Mouse (Mus musculus) heart, postnatal 0 days (tissue): ENCODE results near the gene Vmn2r52. TPM values are rescaled to one million over a fixed set of nuclear protein-coding genes. Genes with fewer than 3 reads are reported as not detected.
"Not testable (repeated sequence)": the region's sequence is repeated elsewhere in the genome, so short reads cannot be mapped to it uniquely, and the experiment has no call there.

ENCODE experiments used
- ATAC-seq: fragments of 200-750 bp; cut with Nextera tagmentation; 2 replicates; pipeline ENCODE4 v1.8.0; 2017; ENCODE audit warnings: low read depth, moderate number of reproducible peaks, moderate library complexity; ENCODE audit not compliant: insufficient read depth
- DNase-seq: peaks from one replicate; pipeline ENCODE4 v3.0.0-alpha.2; 2016; ENCODE audit warnings: low spot score
- H3K27ac ChIP-seq: fragments of 300-500 bp; sonication (generic); 2 replicates; pipeline ENCODE4 v1.5.1; 2014; ENCODE audit warnings: low read depth, mild to moderate bottlenecking
- H3K27me3 ChIP-seq: fragments of 300-500 bp; sonication (generic); 2 replicates; pipeline ENCODE4 v1.6.1; 2014; ENCODE audit warnings: low read length, mixed read lengths; ENCODE audit not compliant: control insufficient read depth, insufficient read depth
- H3K36me3 ChIP-seq: fragments of 300-500 bp; sonication (generic); replicated peaks from 2 replicates; pipeline ENCODE4 v1.6.1; 2014; ENCODE audit warnings: low read length, mixed read lengths; ENCODE audit not compliant: control insufficient read depth, insufficient read depth
- H3K4me1 ChIP-seq: fragments of 300-500 bp; sonication (generic); 2 replicates; pipeline ENCODE4 v1.6.1; 2014; ENCODE audit warnings: antibody characterized with exemption; ENCODE audit not compliant: control insufficient read depth, insufficient read depth
- H3K4me2 ChIP-seq: fragments of 300-500 bp; sonication (generic); 2 replicates; pipeline ENCODE4 v1.6.1; 2014; ENCODE audit warnings: low read depth, mild to moderate bottlenecking, low read length, moderate library complexity
- H3K4me3 ChIP-seq: fragments of 300-500 bp; sonication (generic); 2 replicates; pipeline ENCODE4 v1.5.1; 2014; ENCODE audit warnings: low read depth, low read length
- H3K9ac ChIP-seq: fragments of 300-500 bp; sonication (generic); replicated peaks from 2 replicates; pipeline ENCODE4 v1.6.1; 2014; ENCODE audit warnings: low read depth, low read length, mixed read lengths
- H3K9me3 ChIP-seq: fragments of 300-500 bp; sonication (generic); replicated peaks from 2 replicates; pipeline ENCODE4 v1.6.1; 2016; ENCODE audit warnings: low read length; ENCODE audit not compliant: control insufficient read depth
- EP300 ChIP-seq: IDR thresholded peaks from 2 replicates; pipeline ENCODE4 v1.6.1; 2016; ENCODE audit warnings: antibody characterized with exemption, low read depth
- WGBS: fragments of 180-500 bp; shearing (Covaris S2); extraction: QIAGEN DNeasy Blood & Tissue Kit; methylation state at CpG from one replicate; pipeline ENCODE4 v1.1.7; 2014; 5-methylcytosine and 5-hydroxymethylcytosine counted together
- polyA plus RNA-seq: library from polyadenylated mRNA; unstranded; fragments of >200 nt; fragmentation: Nextera tagmentation; extraction: Ambion mirVana; gene quantifications from 2 replicates; pipeline ENCODE4 v1.2.1, GENCODE M21; 2015
- total RNA-seq: library from RNA; depleted of rRNA; stranded (reverse); fragments of >200 nt; gene quantifications from 2 replicates; pipeline ENCODE4 v1.2.3, GENCODE M21; 2014; ENCODE audit warnings: low replicate concordance; rRNA removed

Vmn2r52 gene
- total RNA-seq, result not detected in 2 replicates
- polyA plus RNA-seq, result not detected in 2 replicates

- Histone ChIP-seq H3K27me3 (no peaks in the 10 kb centered on the region), H3K27ac (no peak within 1 kb of the TSS), H3K4me3 (no peak within 1 kb of the TSS), H3K9ac (no peak within 1 kb of the TSS), H3K4me2 (no peak within 1 kb of the TSS), H3K4me1 (no peaks in the 10 kb centered on the region), H3K9me3 (no peaks in the 10 kb centered on the region; the same call in 1 of the 2 replicates), H3K36me3 (no peaks in the 10 kb centered on the region)
- 68% methylated on average over 1 of the region's 1 CpGs for WGBS
- DNase-seq, result no peak
- TF ChIP-seq EP300, result no peak
- ATAC-seq, result no peak
These were observed at the start of gene Vmn2r52 for GRCm38 (mm10) chr7:10176473-10176872. Vmn2r52 (minus strand) TSS chr7:10176573.

- not testable (repeated sequence) for ATAC-seq, H3K9me3 ChIP-seq, H3K4me1 ChIP-seq, H3K36me3 ChIP-seq, H3K4me2 ChIP-seq, H3K27me3 ChIP-seq, H3K27ac ChIP-seq, H3K9ac ChIP-seq, H3K4me3 ChIP-seq, DNase-seq
- WGBS, result 34% methylated on average over 1 of the region's 1 CpGs
These were observed 70.7 kb downstream of the Vmn2r52 start, which contains the start of gene Vmn2r51 for GRCm38 (mm10) chr7:10105641-10106040. Vmn2r51 (minus strand) TSS chr7:10105741.

Other genes starting within 250 kb of the Vmn2r52 start
- not detected in 2 replicates for gene Vmn2r48, start 223.0 kb downstream of the Vmn2r52 start, total RNA-seq
- not detected in 2 replicates for gene Vmn2r48, start 223.0 kb downstream of the Vmn2r52 start, polyA plus RNA-seq
- not detected in 2 replicates for gene Vmn2r49, start 184.3 kb downstream of the Vmn2r52 start, total RNA-seq
- gene Vmn2r49, start 184.3 kb downstream of the Vmn2r52 start, polyA plus RNA-seq, result not detected in 2 replicates
- not detected in 2 replicates for gene Vmn2r50, start 123.3 kb downstream of the Vmn2r52 start, total RNA-seq
- gene Vmn2r50, start 123.3 kb downstream of the Vmn2r52 start, polyA plus RNA-seq, result not detected in 2 replicates
- not detected in 2 replicates for gene Vmn2r51, start 70.8 kb downstream of the Vmn2r52 start, total RNA-seq
- gene Vmn2r51, start 70.8 kb downstream of the Vmn2r52 start, polyA plus RNA-seq, result not detected in 2 replicates
- not detected in 2 replicates for gene Vmn1r66, start 101.4 kb upstream of the Vmn2r52 start, total RNA-seq
- not detected in 2 replicates for gene Vmn1r66, start 101.4 kb upstream of the Vmn2r52 start, polyA plus RNA-seq